Mouse (Mus musculus) brown adipose tissue, adult 24 weeks (tissue): Measurements from ENCODE around the gene Ptpn7. TPM values are rescaled to one million over a fixed set of nuclear protein-coding genes. Genes with fewer than 3 reads are reported as not detected.
"Not testable (repeated sequence)": the region's sequence is repeated elsewhere in the genome, so short reads cannot be mapped to it uniquely, and the experiment has no call there.

Experiments
- H3K27ac ChIP-seq: fragments of 200-500 bp; replicated peaks from 2 replicates; pipeline ENCODE4 v1.5.1; 2012; ENCODE audit warnings: low read depth, mild to moderate bottlenecking, low read length
- H3K4me1 ChIP-seq: fragments of 200-500 bp; 2 replicates; pipeline ENCODE4 v1.6.1; 2012; ENCODE audit warnings: low read length, mixed read lengths; ENCODE audit not compliant: control insufficient read depth, insufficient read depth, insufficient read length
- H3K4me3 ChIP-seq: fragments of 200-500 bp; 2 replicates; pipeline ENCODE4 v1.5.1; 2012; ENCODE audit warnings: low read depth, mild to moderate bottlenecking, low read length, moderate library complexity; ENCODE audit not compliant: insufficient read depth
- polyA plus RNA-seq: library from polyadenylated mRNA; stranded (reverse); fragments of >200 nt; gene quantifications from 2 replicates; pipeline ENCODE4 v1.2.4, GENCODE M21; 2012; ENCODE audit not compliant: missing spikeins, insufficient read depth, insufficient read length

The Ptpn7 gene
- polyA plus RNA-seq, 1 experiment: 0.79 TPM

DNA sequence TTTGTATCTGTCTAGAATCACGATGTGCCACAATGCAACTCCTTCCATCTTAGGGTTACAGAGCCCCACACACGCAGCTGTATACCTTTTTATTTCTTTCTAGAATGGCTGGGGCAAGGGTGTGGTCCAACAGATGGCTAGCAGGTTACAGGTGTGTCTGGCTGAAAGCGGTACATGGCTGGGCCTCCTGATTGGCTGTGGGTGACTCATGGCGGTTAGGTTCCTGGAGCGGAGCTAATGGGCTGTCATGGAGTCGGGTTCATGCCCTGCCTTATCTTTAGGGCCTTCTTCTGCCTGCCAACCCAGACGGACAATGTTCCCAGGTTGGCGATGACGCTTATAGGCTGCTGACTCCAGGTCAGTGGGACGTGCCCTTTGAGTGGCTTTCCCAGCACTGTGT, 48.3 kb downstream of the Ptpn7 start:
- no peak overlapping the region for H3K4me3 ChIP-seq
- H3K4me1 ChIP-seq: no peaks in the 10 kb centered on the region
- H3K27ac ChIP-seq: no peak overlapping the region

DNA sequence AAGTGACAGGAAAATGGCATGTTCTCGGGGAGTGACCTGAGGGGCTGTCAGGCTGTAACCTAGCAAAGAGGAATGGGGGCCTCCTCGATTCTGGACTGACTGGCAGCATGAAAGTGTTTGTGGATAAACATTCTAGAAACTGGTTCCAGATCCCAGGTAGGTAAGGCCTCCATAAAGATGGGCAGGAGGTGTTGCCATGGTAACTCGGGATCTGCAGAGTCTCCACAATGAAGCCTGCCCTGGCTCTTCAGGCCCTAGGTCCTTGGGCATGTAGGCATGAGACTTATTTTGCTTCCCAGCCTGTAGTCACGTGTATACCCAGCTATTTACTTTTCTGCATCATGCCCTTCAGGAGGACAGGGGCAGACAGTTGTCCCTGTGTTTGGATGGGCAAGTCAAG, 48.8 kb downstream of the Ptpn7 start:
- Histone ChIP-seq H3K27ac (no peak overlapping the region), H3K4me1 (no peaks in the 10 kb centered on the region), H3K4me3 (no peak overlapping the region)

DNA sequence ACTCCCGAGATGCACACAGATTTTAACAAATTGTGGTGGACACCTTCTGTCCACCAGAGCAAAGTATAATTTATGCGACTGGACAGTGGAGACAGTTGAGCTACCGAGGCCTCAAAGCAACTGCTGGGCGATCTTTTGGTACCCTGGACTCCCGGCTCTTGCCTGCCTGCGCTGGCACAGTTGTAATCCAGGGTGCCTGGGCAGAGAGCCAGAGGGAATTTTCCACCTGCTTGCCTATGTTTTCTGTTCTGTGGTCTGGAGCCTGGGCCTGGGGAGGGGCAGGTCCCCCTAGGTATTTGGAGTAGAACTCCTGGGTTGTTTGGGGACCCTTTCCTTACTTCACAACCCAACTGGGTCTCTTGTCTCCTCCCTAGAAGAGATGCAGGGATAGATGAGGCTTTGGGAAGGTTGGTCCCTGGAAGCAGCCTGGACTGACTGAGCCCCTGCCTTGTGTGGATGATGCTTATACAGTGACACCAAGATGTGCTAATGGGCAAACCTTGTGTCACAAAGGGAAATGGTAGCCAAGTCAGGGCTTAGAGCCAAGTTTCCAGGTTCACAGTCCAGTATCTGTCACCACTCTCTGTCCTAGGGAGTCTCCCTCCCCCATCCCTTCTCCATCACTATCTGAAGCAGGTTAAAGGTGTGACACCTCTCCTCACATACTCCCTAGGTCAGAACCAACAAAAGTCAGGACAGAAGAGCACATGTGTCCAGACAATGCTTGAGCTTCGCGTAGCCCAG, 49.6 kb downstream of the Ptpn7 start:
- Histone ChIP-seq H3K27ac (no peak overlapping the region), H3K4me1 (no peaks in the 10 kb centered on the region), H3K4me3 (no peak overlapping the region)

DNA sequence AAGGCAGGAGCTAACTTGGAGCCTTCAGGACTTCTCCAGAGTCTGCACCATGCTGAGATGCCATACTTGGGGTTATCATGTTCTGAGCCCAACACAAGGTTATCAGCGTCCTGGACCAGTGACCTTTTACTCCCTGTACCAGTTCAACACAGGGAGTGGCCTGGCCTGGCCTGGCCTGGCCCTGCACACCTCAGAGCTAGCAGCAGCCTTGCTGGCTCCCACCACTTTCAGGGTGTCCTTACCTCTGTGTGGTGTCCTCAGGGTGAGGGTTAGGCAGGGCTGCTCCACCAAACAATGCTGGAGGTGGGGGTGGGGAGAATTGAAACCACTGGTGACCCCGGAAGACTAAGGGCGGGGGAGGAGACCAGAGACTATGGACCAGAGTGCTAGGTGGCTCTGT, 50.5 kb downstream of the Ptpn7 start:
- Histone ChIP-seq H3K27ac (no peak overlapping the region), H3K4me3 (no peak overlapping the region), H3K4me1 (no peaks in the 10 kb centered on the region)

GRCm38 (mm10) chr1:135183448-135183847, 50.9 kb downstream of the Ptpn7 start:
- no peak overlapping the region for H3K27ac ChIP-seq
- no peak overlapping the region for H3K4me3 ChIP-seq
- no peaks in the 10 kb centered on the region for H3K4me1 ChIP-seq

DNA sequence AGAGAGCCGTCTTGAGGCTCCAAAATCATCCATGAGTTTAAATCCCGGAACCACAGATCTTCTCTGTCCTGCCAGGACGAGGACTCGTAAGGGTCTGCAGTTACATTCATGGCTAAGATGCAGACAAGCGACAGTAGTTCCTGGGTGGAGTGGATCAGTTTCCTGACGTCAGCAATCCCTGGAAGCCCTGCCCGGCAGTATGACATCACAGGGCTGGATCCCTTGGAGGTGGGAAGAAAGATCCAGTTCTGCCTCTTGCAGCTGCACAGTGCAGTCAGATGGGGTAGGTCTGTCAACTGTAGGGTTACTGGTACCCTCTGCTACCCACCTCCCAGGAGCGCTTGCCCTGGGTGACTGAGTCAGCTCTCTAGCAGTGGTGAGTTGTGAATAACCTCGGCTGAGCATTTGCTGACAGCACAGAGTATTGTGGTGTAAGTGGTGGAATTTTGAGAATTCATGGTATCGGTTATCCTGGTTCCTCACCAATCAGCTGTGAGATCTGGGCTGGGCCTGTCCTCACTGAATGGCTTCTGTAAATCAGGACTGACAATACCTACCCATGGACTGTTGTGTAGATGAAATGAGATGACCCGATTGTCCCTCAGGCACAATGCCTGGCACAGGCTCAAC, 51.6 kb downstream of the Ptpn7 start:
- Histone ChIP-seq H3K4me3 (no peak overlapping the region), H3K27ac (no peak overlapping the region), H3K4me1 (no peaks in the 10 kb centered on the region)

DNA sequence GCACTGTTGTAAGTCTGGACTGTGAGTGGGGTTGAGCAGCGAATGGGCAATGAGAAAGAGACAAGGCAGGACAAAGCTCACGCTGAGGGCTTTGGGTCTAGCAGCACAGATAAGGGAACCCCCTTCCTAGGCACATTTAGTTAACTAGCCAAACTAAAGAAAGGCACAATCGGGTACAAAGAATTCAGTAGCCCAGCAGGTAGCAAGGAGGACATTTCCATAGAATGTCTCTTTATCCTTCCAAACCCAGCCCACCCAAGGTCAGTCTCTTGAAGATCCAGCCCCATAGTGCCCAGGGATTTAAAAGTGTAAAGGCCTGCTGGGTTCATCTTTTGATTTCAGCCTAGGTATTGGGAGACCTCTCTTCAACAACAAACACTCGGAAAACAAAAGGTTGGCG, 53.4 kb downstream of the Ptpn7 start:
- no peak overlapping the region for H3K4me3 ChIP-seq
- H3K27ac ChIP-seq: no peak overlapping the region

GRCm38 (mm10) chr1:135186427-135186826, 53.9 kb downstream of the Ptpn7 start:
- no peak overlapping the region for H3K4me3 ChIP-seq
- no peak overlapping the region for H3K27ac ChIP-seq
- H3K4me1 ChIP-seq: no peaks in the 10 kb centered on the region

More for the DNA sequence above, 53.4 kb downstream of the Ptpn7 start:
- H3K4me1 ChIP-seq: no peaks in the 10 kb centered on the region

DNA sequence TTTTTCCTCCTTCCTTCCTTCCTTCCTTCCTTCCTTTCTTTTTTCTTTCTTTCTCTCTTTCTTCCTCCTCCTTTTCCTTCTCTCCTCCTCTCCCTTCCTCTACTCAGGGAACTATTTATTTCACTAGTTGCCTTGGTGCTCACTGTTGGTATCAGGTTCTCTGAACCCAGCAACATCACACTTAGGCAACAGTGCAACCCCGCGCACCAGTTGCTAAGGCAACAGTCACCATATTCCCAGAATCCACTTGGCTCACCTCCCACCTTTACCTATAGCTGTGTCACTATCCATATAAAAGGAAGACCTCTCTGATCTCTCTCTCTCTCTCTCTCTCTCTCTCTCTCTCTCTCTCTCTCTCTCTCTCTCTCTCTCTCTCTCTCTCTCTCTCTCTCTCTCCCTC, 54.5 kb downstream of the Ptpn7 start:
- not testable (repeated sequence) for H3K4me1 ChIP-seq, H3K27ac ChIP-seq, H3K4me3 ChIP-seq

- no peak overlapping the region for H3K27ac ChIP-seq
Measured at GRCm38 (mm10) chr1:135188197-135188596, 55.7 kb downstream of the Ptpn7 start.

GRCm38 (mm10) chr1:135189186-135189585, 56.7 kb downstream of the Ptpn7 start:
- no peaks in the 10 kb centered on the region for H3K4me1 ChIP-seq

More at GRCm38 (mm10) chr1:135188197-135188596, 55.7 kb downstream of the Ptpn7 start:
- Histone ChIP-seq H3K4me1 (no peaks in the 10 kb centered on the region), H3K4me3 (no peak overlapping the region)

GRCm38 (mm10) chr1:135194335-135194734, 61.8 kb downstream of the Ptpn7 start:
- H3K27ac ChIP-seq, H3K4me1 ChIP-seq, H3K4me3 ChIP-seq: not testable (repeated sequence)

More at GRCm38 (mm10) chr1:135189186-135189585, 56.7 kb downstream of the Ptpn7 start:
- H3K27ac ChIP-seq: no peak overlapping the region
- no peak overlapping the region for H3K4me3 ChIP-seq

Other genes with a start within 250 kb of the Ptpn7 start
- gene Ppp1r12b, start 176.8 kb upstream of the Ptpn7 start, polyA plus RNA-seq: 4.8 and 6.5 TPM in 2 replicates
- gene Ube2t, start 170.1 kb upstream of the Ptpn7 start, polyA plus RNA-seq: not detected in 2 replicates
- 21.2 and 21.5 TPM in 2 replicates for gene Lgr6, start 27.4 kb upstream of the Ptpn7 start, polyA plus RNA-seq
- gene Arl8a, start 14.1 kb downstream of the Ptpn7 start, polyA plus RNA-seq: 30.3 and 32.7 TPM in 2 replicates
- not detected in 2 replicates for gene Gpr37l1, start 35.0 kb downstream of the Ptpn7 start, polyA plus RNA-seq
- not detected in 2 replicates for gene Elf3, start 125.9 kb downstream of the Ptpn7 start, polyA plus RNA-seq
- gene Rnpep, start 151.4 kb downstream of the Ptpn7 start, polyA plus RNA-seq: 32.3 and 39.4 TPM in 2 replicates
- 295 and 336 TPM in 2 replicates for gene Timm17a, start 181.1 kb downstream of the Ptpn7 start, polyA plus RNA-seq
- 1.8 and 2.1 TPM in 2 replicates for gene Lmod1, start 192.1 kb downstream of the Ptpn7 start, polyA plus RNA-seq
- gene Shisa4, start 242.5 kb downstream of the Ptpn7 start, polyA plus RNA-seq: 2.1 and 3.2 TPM in 2 replicates